Mouse (Mus musculus): Measurements from ENCODE around the gene Tcte2.

GRCm38 (mm10) chr17:13694181-13694580 is 67.4 kb downstream of the Tcte2 start:
- TF ChIP-seq CTCF (IDR thresholded peaks at IDR 0.05; ENCODE audit: extremely low read depth, insufficient read length, insufficient replicate concordance, low read depth, low read length) (no peak), POLR2A (IDR thresholded peaks at IDR 0.05; ENCODE audit: low read depth, low read length) (no peak)
